Mouse (Mus musculus): ENCODE measurements around the gene Rad1.
"Not testable (repeated sequence)": the region's sequence is repeated elsewhere in the genome, so short reads cannot be mapped to it uniquely, and the experiment has no call there.

The Rad1 gene

GRCm38 (mm10) chr15:10525896-10526295, 40.1 kb downstream of the Rad1 start:
- no peak for DNase-seq

DNA sequence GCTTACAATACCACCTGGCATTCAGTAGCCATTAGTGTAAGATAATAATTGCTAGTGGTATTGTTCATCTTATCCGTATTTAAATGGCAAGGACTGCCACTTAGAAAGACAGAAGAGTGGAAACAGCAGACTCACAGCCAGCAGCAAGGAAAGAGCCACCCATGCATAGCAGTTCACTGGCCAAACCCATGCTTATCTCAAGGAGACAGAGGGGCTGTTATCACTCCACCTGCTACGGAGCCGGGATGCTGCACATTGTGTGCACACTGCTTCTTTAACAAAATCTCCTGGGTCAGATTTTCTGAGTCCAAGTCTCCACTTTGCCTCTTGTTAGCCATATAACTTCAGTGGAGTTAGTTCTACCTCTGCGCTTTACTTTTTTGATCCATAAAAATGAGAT, 45.5 kb downstream of the Rad1 start:
- no peak for DNase-seq

- not testable (repeated sequence) for DNase-seq
Measured at GRCm38 (mm10) chr15:10533361-10533760, 47.5 kb downstream of the Rad1 start.

- DNase-seq = no peak
Measured at GRCm38 (mm10) chr15:10534591-10534990, 48.8 kb downstream of the Rad1 start.

- no peak for DNase-seq
Measured at GRCm38 (mm10) chr15:10535969-10536368, 50.2 kb downstream of the Rad1 start.

DNA sequence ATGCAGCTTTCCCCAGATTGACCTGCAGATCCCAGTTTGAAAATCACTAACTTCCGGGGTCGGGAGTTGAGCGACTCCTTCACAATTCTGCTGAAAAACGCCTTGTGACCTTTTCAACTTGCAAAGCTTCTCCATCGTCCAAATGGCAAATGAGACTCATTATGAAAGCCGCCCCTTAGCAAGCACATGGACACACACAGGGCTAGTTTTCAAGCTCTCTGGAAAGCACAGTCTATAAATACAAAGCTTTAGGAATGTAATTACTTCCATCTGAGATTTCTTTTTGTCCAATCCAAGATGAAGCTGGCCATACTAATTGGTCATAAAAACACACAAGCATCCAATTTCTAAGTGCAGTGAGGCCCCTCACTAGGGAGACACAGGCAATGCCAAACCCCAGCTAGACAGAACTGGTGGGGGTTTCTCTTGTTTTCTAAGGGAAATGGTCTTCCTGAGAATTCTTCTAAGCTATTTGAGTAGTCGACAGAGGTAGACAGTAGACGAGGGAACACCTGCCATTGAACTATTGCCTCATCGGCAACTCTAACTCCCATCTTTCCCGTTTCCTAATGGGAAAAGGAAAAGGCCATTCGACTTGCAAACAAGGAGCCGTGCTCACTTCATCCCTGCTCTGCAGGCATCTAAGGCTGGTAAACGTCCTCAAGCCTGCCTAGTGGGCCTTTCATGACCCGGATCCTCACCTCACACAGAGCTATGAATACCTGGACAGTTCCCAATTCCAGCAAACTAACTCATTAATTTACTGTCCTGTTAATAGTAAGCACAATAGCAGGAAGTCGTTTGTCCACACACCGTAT, 54.7 kb downstream of the Rad1 start:
- DNase-seq = no peak
